Mouse (Mus musculus): ENCODE results near the gene Agap1. TPM values are rescaled to one million over a fixed set of nuclear protein-coding genes. Genes with fewer than 3 reads are reported as not detected.

The Agap1 gene
- polyA plus RNA-seq, 1 experiment from 2014 or later: 72.2 TPM

DNA sequence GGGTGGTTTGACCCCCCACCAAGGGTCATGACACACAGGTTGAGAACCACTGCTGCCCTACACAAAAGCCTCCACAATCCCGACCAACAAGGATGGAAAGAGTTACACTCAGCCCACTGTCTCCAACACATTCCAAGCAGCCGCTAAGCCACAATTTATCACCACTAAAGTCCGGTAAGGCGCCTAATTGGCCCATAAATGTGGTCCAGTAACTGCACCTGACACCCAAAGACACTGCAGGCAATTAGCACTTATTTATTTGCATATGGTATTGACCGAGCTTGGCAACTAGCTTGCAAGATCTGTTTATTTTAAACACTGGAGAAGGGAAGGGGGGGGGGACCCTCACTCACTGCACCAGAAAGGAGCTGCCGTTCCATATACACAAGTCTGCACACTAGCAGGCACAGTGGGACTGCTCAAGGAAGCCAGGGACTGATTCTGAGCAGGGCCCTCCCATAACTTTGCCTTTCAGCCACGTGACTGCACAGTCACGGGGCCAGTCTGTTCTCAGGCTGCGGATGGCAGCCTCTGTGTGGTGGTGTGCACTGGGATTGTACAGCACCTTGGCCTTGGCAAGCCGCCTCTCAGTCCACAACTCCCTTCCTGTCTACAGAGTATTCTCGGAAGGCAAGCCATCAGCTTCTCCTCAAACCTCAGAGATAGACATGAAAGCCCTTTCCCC lies 445.3 kb downstream of the Agap1 start:
- Histone ChIP-seq H3K9me3 (ENCODE audit: control insufficient read depth, low read length) (no peaks in the 10 kb centered on the region), H3K4me3 (replicated peaks; ENCODE audit: low read length) (no peak overlapping the region), H3K4me1 (replicated peaks; ENCODE audit: control insufficient read depth, insufficient read depth, low read length) (no peaks in the 10 kb centered on the region), H3K36me3 (replicated peaks; ENCODE audit: control insufficient read depth, insufficient read depth) (no peaks in the 10 kb centered on the region; the same call in 1 of the 2 replicates), H3K27ac (no peak overlapping the region), H3K4me2 (replicated peaks) (no peak overlapping the region), H3K27me3 (ENCODE audit: control insufficient read depth, insufficient read depth, low read length) (no peaks in the 10 kb centered on the region), H3K9ac (no peak overlapping the region)
- WGBS: 69% methylated on average over 11 of the region's 11 CpGs
- DNase-seq (ENCODE audit: low spot score): no peak
- no peak for ATAC-seq (ENCODE audit: low FRiP score)

- Histone ChIP-seq H3K9me3 (ENCODE audit: control insufficient read depth, low read length) (0 out of 2 replicates have a peak, but pooled peaks cover 3% of the 10 kb centered on the region), H3K9ac (no peak overlapping the region), H3K4me2 (replicated peaks) (no peak overlapping the region), H3K27me3 (ENCODE audit: control insufficient read depth, insufficient read depth, low read length) (no peaks in the 10 kb centered on the region), H3K27ac (no peak overlapping the region), H3K36me3 (replicated peaks; ENCODE audit: control insufficient read depth, insufficient read depth) (no peaks in the 10 kb centered on the region; the same call in 1 of the 2 replicates), H3K4me3 (replicated peaks; ENCODE audit: low read length) (no peak overlapping the region), H3K4me1 (replicated peaks; ENCODE audit: control insufficient read depth, insufficient read depth, low read length) (no peaks in the 10 kb centered on the region)
- 90% methylated on average over 4 of the region's 4 CpGs for WGBS
- DNase-seq (ENCODE audit: low spot score) (no peak), ATAC-seq (ENCODE audit: low FRiP score) (no peak)
These were observed 446.8 kb downstream of the Agap1 start for GRCm38 (mm10) chr1:89901381-89901780.

GRCm38 (mm10) chr1:89902236-89902635 lies 447.6 kb downstream of the Agap1 start:
- no peak overlapping the region for H3K4me3 ChIP-seq (replicated peaks; ENCODE audit: low read length)
- H3K4me2 ChIP-seq (replicated peaks): no peak overlapping the region
- 0 out of 2 replicates have a peak, but pooled peaks cover 6% of the 10 kb centered on the region for H3K9me3 ChIP-seq (ENCODE audit: control insufficient read depth, low read length)
- H3K36me3 ChIP-seq (replicated peaks; ENCODE audit: control insufficient read depth, insufficient read depth): no peaks in the 10 kb centered on the region
- no peak overlapping the region for H3K27ac ChIP-seq
- ATAC-seq (ENCODE audit: low FRiP score): no peak
- no peak for DNase-seq (ENCODE audit: low spot score)
- H3K27me3 ChIP-seq (ENCODE audit: control insufficient read depth, insufficient read depth, low read length): no peaks in the 10 kb centered on the region
- no peak overlapping the region for H3K9ac ChIP-seq
- WGBS: 94% methylated on average over 2 of the region's 2 CpGs
- H3K4me1 ChIP-seq (replicated peaks; ENCODE audit: control insufficient read depth, insufficient read depth, low read length): no peaks in the 10 kb centered on the region

DNA sequence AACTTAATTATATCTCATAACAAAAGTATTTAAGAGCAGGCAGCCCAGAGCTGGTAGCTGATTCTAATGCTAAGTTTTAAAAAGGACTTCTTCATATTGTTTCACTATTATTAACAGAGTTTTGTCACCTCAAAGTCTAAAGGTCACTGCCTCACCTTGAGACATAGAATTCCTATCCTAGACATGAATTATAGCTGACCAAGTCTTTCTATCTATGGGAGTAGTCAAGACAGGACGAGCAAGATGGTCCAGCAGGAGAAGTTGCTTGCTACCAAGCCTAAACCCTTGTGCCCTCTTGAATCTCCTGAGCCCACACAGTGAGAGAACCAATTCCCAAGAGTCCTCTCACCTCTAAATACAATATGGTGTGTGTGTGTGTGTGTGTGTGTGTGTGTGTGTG lies 448.0 kb downstream of the Agap1 start:
- Histone ChIP-seq H3K27me3 (ENCODE audit: control insufficient read depth, insufficient read depth, low read length) (no peaks in the 10 kb centered on the region), H3K4me1 (replicated peaks; ENCODE audit: control insufficient read depth, insufficient read depth, low read length) (no peaks in the 10 kb centered on the region), H3K36me3 (replicated peaks; ENCODE audit: control insufficient read depth, insufficient read depth) (no peaks in the 10 kb centered on the region), H3K9me3 (ENCODE audit: control insufficient read depth, low read length) (0 out of 2 replicates have a peak, but pooled peaks cover 6% of the 10 kb centered on the region), H3K27ac (no peak overlapping the region), H3K4me2 (replicated peaks) (no peak overlapping the region), H3K9ac (no peak overlapping the region), H3K4me3 (replicated peaks; ENCODE audit: low read length) (no peak overlapping the region)
- DNase-seq (ENCODE audit: low spot score) (no peak), ATAC-seq (ENCODE audit: low FRiP score) (no peak)
- 95% methylated on average over 1 of the region's 1 CpGs for WGBS

DNA sequence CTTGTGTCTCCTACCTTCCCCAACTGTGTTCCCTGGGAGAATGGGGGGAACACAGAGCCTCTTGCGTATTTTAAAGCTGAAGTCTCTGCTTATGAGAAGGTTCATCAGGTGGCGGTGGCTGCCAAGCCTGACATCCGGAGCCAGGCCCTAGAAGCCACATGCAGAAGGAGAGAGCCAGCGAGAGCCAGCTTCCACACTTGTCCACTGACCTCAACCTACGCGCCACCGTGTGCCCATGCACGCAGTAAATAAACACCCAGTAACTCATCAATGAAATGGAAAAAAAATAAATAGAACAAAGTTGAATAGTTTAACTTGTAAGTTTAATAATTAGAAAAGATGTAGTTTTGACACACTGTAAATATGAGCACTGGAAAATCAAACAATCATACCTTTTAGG lies 455.2 kb downstream of the Agap1 start:
- DNase-seq (ENCODE audit: low spot score) (no peak), ATAC-seq (ENCODE audit: low FRiP score) (no peak)
- H3K9me3 ChIP-seq (ENCODE audit: control insufficient read depth, low read length): 0 out of 2 replicates have a peak, but pooled peaks cover 6% of the 10 kb centered on the region
- 90% methylated on average over 8 of the region's 8 CpGs for WGBS
- no peak overlapping the region for H3K27ac ChIP-seq
- no peaks in the 10 kb centered on the region for H3K27me3 ChIP-seq (ENCODE audit: control insufficient read depth, insufficient read depth, low read length)
- no peak overlapping the region for H3K4me3 ChIP-seq (replicated peaks; ENCODE audit: low read length)
- no peak overlapping the region for H3K4me2 ChIP-seq (replicated peaks)
- H3K4me1 ChIP-seq (replicated peaks; ENCODE audit: control insufficient read depth, insufficient read depth, low read length): no peaks in the 10 kb centered on the region
- no peaks in the 10 kb centered on the region for H3K36me3 ChIP-seq (replicated peaks; ENCODE audit: control insufficient read depth, insufficient read depth)
- no peak overlapping the region for H3K9ac ChIP-seq

GRCm38 (mm10) chr1:89912392-89912791 lies 457.8 kb downstream of the Agap1 start:
- no peaks in the 10 kb centered on the region for H3K9me3 ChIP-seq (ENCODE audit: control insufficient read depth, low read length)
- H3K4me1 ChIP-seq (replicated peaks; ENCODE audit: control insufficient read depth, insufficient read depth, low read length): no peaks in the 10 kb centered on the region
- WGBS: 24% methylated on average over 5 of the region's 5 CpGs
- no peaks in the 10 kb centered on the region for H3K36me3 ChIP-seq (replicated peaks; ENCODE audit: control insufficient read depth, insufficient read depth)
- peaks cover 11% of the 10 kb centered on the region; the same call in 1 of the 2 replicates for H3K27me3 ChIP-seq (ENCODE audit: control insufficient read depth, insufficient read depth, low read length)
- H3K27ac ChIP-seq: no peak overlapping the region
- H3K4me2 ChIP-seq (replicated peaks): no peak overlapping the region
- 0 out of 2 replicates have a peak, but pooled peaks have one; percentile 31 for ATAC-seq (ENCODE audit: low FRiP score)
- H3K4me3 ChIP-seq (replicated peaks; ENCODE audit: low read length): no peak overlapping the region
- H3K9ac ChIP-seq: no peak overlapping the region
- DNase-seq (ENCODE audit: low spot score): no peak

- DNase-seq (ENCODE audit: low spot score) (no peak), ATAC-seq (ENCODE audit: low FRiP score) (no peak)
- Histone ChIP-seq H3K4me2 (replicated peaks) (no peak overlapping the region), H3K36me3 (replicated peaks; ENCODE audit: control insufficient read depth, insufficient read depth) (no peaks in the 10 kb centered on the region), H3K4me1 (replicated peaks; ENCODE audit: control insufficient read depth, insufficient read depth, low read length) (no peaks in the 10 kb centered on the region), H3K4me3 (replicated peaks; ENCODE audit: low read length) (no peak overlapping the region), H3K27ac (no peak overlapping the region), H3K27me3 (ENCODE audit: control insufficient read depth, insufficient read depth, low read length) (peaks cover 21% of the 10 kb centered on the region), H3K9ac (no peak overlapping the region), H3K9me3 (ENCODE audit: control insufficient read depth, low read length) (no peaks in the 10 kb centered on the region)
- 83% methylated on average over 4 of the region's 4 CpGs for WGBS
These were observed 459.0 kb downstream of the Agap1 start for GRCm38 (mm10) chr1:89913611-89914010.

DNA sequence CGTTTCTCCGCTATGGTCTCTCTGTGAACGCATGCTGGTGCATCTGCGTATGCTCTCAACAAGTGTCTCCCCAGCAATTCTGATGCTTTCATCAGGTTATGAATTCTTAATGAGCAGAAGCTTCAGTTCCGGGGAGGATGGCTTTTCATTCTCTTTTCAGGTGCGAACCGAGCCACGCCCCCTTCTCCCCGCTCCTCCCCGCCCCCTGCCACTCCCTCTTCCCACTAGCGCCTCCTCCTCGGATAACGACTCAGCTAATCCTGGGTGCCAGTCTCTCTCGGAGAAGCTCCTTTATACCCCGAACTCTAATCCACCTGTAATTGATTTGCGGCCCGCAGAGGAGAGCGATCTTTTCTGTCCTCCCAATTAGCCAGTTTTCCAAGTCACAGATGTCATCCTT lies 463.5 kb downstream of the Agap1 start:
- H3K4me1 ChIP-seq (replicated peaks; ENCODE audit: control insufficient read depth, insufficient read depth, low read length): peaks cover 17% of the 10 kb centered on the region
- peaks cover 60% of the 10 kb centered on the region for H3K27me3 ChIP-seq (ENCODE audit: control insufficient read depth, insufficient read depth, low read length)
- H3K9ac ChIP-seq: no peak overlapping the region
- DNase-seq (ENCODE audit: low spot score) (no peak), ATAC-seq (ENCODE audit: low FRiP score) (no peak)
- H3K4me2 ChIP-seq (replicated peaks): no peak overlapping the region
- no peaks in the 10 kb centered on the region for H3K36me3 ChIP-seq (replicated peaks; ENCODE audit: control insufficient read depth, insufficient read depth)
- no peak overlapping the region for H3K4me3 ChIP-seq (replicated peaks; ENCODE audit: low read length)
- 43% methylated on average over 18 of the region's 18 CpGs for WGBS
- no peaks in the 10 kb centered on the region for H3K9me3 ChIP-seq (ENCODE audit: control insufficient read depth, low read length)
- H3K27ac ChIP-seq: no peak overlapping the region

GRCm38 (mm10) chr1:89919206-89919605 lies 464.6 kb downstream of the Agap1 start:
- no peaks in the 10 kb centered on the region for H3K36me3 ChIP-seq (replicated peaks; ENCODE audit: control insufficient read depth, insufficient read depth)
- no peak overlapping the region for H3K27ac ChIP-seq
- no peak overlapping the region for H3K9ac ChIP-seq
- H3K27me3 ChIP-seq (ENCODE audit: control insufficient read depth, insufficient read depth, low read length): peaks cover 71% of the 10 kb centered on the region
- H3K4me3 ChIP-seq (replicated peaks; ENCODE audit: low read length): no peak overlapping the region
- peaks cover 23% of the 10 kb centered on the region for H3K4me1 ChIP-seq (replicated peaks; ENCODE audit: control insufficient read depth, insufficient read depth, low read length)
- DNase-seq (ENCODE audit: low spot score) (no peak), ATAC-seq (ENCODE audit: low FRiP score) (no peak)
- WGBS: 87% methylated on average over 6 of the region's 6 CpGs
- no peaks in the 10 kb centered on the region for H3K9me3 ChIP-seq (ENCODE audit: control insufficient read depth, low read length)
- H3K4me2 ChIP-seq (replicated peaks): no peak overlapping the region

Measured in hindbrain, embryonic 14.5 days (tissue).